Mouse (Mus musculus) CD4-positive naive resting alpha-beta T cell, adult 76 days (primary cell): ENCODE data around the gene Fastkd2. TPM values are rescaled to one million over a fixed set of nuclear protein-coding genes. Genes with fewer than 3 reads are reported as not detected.

Experiments used
- total RNA-seq: library from RNA; stranded (reverse); gene quantifications from one replicate; pipeline ENCODE4 v1.2.4, GENCODE M21; 2023

Fastkd2 gene
- total RNA-seq = 26.2 TPM

GRCm38 (mm10) chr1:63730240-63730771, at the start of gene Fastkd2, which contains the start of gene Mdh1b:
Fastkd2 (plus strand) TSS chr1:63730614.
Mdh1b (minus strand) TSS chr1:63730318.

GRCm38 (mm10) chr1:63686827-63687226, 43.6 kb upstream of the Fastkd2 start, which contains the start of gene Dytn:
Dytn (minus strand) TSS chr1:63686927.

GRCm38 (mm10) chr1:63769167-63769566, 38.8 kb downstream of the Fastkd2 start, which contains the start of gene 4933402D24Rik:
4933402D24Rik (minus strand) TSS chr1:63769267.

Other genes with a start within 250 kb of the Fastkd2 start
- gene Gm39653, start 114.6 kb upstream of the Fastkd2 start, total RNA-seq = not detected
- not detected for gene Dytn, start 43.7 kb upstream of the Fastkd2 start, total RNA-seq
- not detected for gene Mdh1b, start 296 bp upstream of the Fastkd2 start, total RNA-seq
- gene 4933402D24Rik, start 38.7 kb downstream of the Fastkd2 start, total RNA-seq = not detected